23 mouse cellular contexts compared by ENCODE assay signal in genomic region chr4:132505034-132505738, GRCm38 (mm10). TPM values are rescaled to one million over a fixed set of nuclear protein-coding genes. Genes with fewer than 3 reads are reported as not detected.
DNase-seq lines count a peak whose midpoint lies in the region; ATAC-seq and TF ChIP-seq lines count a peak whose summit lies in the region.
"Had no signal": no experiment of that assay in that cellular context is flagged by ENCODE, and none has a peak within 500 bp of the region (broad histone marks: within the 10 kb centered on the region; RNA-seq: fewer than 3 reads in every experiment).

No protein-coding gene starts in this region.

- no peak for TF ChIP-seq CTCF in kidney, adult 2 months (conservative IDR thresholded peaks at IDR 0.05; ENCODE audit: insufficient read depth, insufficient read length, low read depth, low read length)
- TF ChIP-seq CTCF in E14TG2a.4 (conservative IDR thresholded peaks at IDR 0.05; ENCODE audit: low read length) = no peak

- no peaks in the 10 kb centered on the region for H3K9me3 ChIP-seq in E14TG2a.4 (ENCODE audit: low read length)
- no peaks in the 10 kb centered on the region for H3K9me3 ChIP-seq in liver, embryonic 16.5 days (replicated peaks; ENCODE audit: control insufficient read depth, low read length)
- H3K9me3 ChIP-seq: embryonic facial prominence, embryonic 13.5 days; forebrain, embryonic 12.5 days; heart, embryonic 10.5 days; hindbrain, embryonic 15.5 days; limb, embryonic 15.5 days; midbrain, embryonic 13.5 days had no signal

- no peak overlapping the region for H3K4me3 ChIP-seq in kidney, adult 2 months (ENCODE audit: insufficient read depth, low read depth, low read length)
- H3K4me3 ChIP-seq in E14TG2a.4 (replicated peaks; ENCODE audit: low read length) = peak overlapping the region; percentile 99
- H3K4me3 ChIP-seq in liver, embryonic 16.5 days (ENCODE audit: low read depth, low read length) = no peak overlapping the region
- H3K4me3 ChIP-seq: embryonic facial prominence, embryonic 13.5 days; forebrain, embryonic 12.5 days; heart, embryonic 10.5 days; hindbrain, embryonic 15.5 days; limb, embryonic 15.5 days; midbrain, embryonic 13.5 days had no signal

- 0 out of 2 replicates have a peak, but pooled peaks have one; percentile 7 for ATAC-seq in erythroid progenitor cell, adult 5-6 weeks (replicated peaks; ENCODE audit: low FRiP score, poor library complexity, severe bottlenecking)
- peak; percentile 30 for ATAC-seq in liver, embryonic 16.5 days (ENCODE audit: low read depth)
- ATAC-seq: midbrain, embryonic 13.5 days had no signal

- WGBS in kidney, adult 2 months = 63% methylated on average over 6 of the region's 6 CpGs
- WGBS in liver, embryonic 16.5 days (ENCODE audit: insufficient replicate concordance) = 40% methylated on average over 6 of the region's 6 CpGs

- no peak overlapping the region for H3K27ac ChIP-seq in kidney, adult 2 months (ENCODE audit: insufficient read depth, low read depth, low read length)
- H3K27ac ChIP-seq in liver, embryonic 16.5 days (ENCODE audit: low read length) = peak overlapping the region; percentile 56; the same call in 1 of the 2 replicates
- H3K27ac ChIP-seq: embryonic facial prominence, embryonic 13.5 days; forebrain, embryonic 12.5 days; heart, embryonic 10.5 days; hindbrain, embryonic 15.5 days; limb, embryonic 15.5 days; midbrain, embryonic 13.5 days had no signal

- TF ChIP-seq POLR2A in kidney, adult 2 months (IDR thresholded peaks at IDR 0.05; ENCODE audit: low read depth, low read length) = no peak

- no peaks in the 10 kb centered on the region for H3K27me3 ChIP-seq in kidney, adult 2 months (replicated peaks; ENCODE audit: control insufficient read depth, insufficient read depth, low read length)
- H3K27me3 ChIP-seq in E14TG2a.4 (ENCODE audit: insufficient read depth, low read length) = no peaks in the 10 kb centered on the region
- no peaks in the 10 kb centered on the region for H3K27me3 ChIP-seq in liver, embryonic 16.5 days (ENCODE audit: control insufficient read depth, insufficient read depth, low read depth, low read length)
- H3K27me3 ChIP-seq: embryonic facial prominence, embryonic 13.5 days; hindbrain, embryonic 15.5 days; limb, embryonic 15.5 days; midbrain, embryonic 13.5 days had no signal

- peak overlapping the region; percentile 25 for H3K4me2 ChIP-seq in liver, embryonic 16.5 days (ENCODE audit: low read depth, low read length)
- H3K4me2 ChIP-seq: embryonic facial prominence, embryonic 13.5 days; forebrain, embryonic 12.5 days; hindbrain, embryonic 15.5 days; limb, embryonic 15.5 days; midbrain, embryonic 13.5 days had no signal

- no peak overlapping the region; the same call in 1 of the 2 replicates for H3K9ac ChIP-seq in liver, embryonic 16.5 days (ENCODE audit: low read depth, low read length)
- H3K9ac ChIP-seq: embryonic facial prominence, embryonic 13.5 days; forebrain, embryonic 12.5 days; hindbrain, embryonic 15.5 days; limb, embryonic 15.5 days; midbrain, embryonic 13.5 days had no signal

- peaks cover 20% of the 10 kb centered on the region; the same call in 1 of the 2 replicates for H3K4me1 ChIP-seq in kidney, adult 2 months (ENCODE audit: control insufficient read depth, insufficient read depth, low read length)
- H3K4me1 ChIP-seq in E14TG2a.4 (replicated peaks; ENCODE audit: low read depth, low read length) = peaks cover 79% of the 10 kb centered on the region
- peaks cover 55% of the 10 kb centered on the region for H3K4me1 ChIP-seq in liver, embryonic 16.5 days (ENCODE audit: control insufficient read depth, low read depth, low read length)

- no peaks in the 10 kb centered on the region for H3K36me3 ChIP-seq in kidney, adult 2 months (ENCODE audit: control insufficient read depth, insufficient read depth, low read length)
- peaks cover 60% of the 10 kb centered on the region for H3K36me3 ChIP-seq in E14TG2a.4 (ENCODE audit: insufficient read depth, low read length)
- no peaks in the 10 kb centered on the region for H3K36me3 ChIP-seq in liver, embryonic 16.5 days (ENCODE audit: control insufficient read depth, insufficient read depth)
- H3K36me3 ChIP-seq: embryonic facial prominence, embryonic 13.5 days; forebrain, embryonic 12.5 days; hindbrain, embryonic 15.5 days; limb, embryonic 15.5 days; midbrain, embryonic 13.5 days had no signal

- DNase-seq in kidney, adult 2 months = peak; percentile 55
- no peak for DNase-seq in kidney, postnatal 10 days
- no peak for DNase-seq in gastrocnemius, postnatal 25 days
- no peak for DNase-seq in thymus, adult 18-20 months
- no peak for DNase-seq in lung, postnatal 25 days (ENCODE audit: low spot score)
- DNase-seq: adrenal gland, postnatal 10 days; cerebellum, adult 18-20 months; gastrocnemius, postnatal 36 days; heart, postnatal 10 days; kidney, adult 18-20 months; layer of hippocampus, postnatal 36 days; lung, postnatal 10 days; retina, postnatal 1 day; right cerebral cortex, postnatal 4 days had no signal

RNA-seq across cellular contexts. Expression of gene Sesn2, which starts 5.1 kb away (rescaled TPM):
- 26.7 and 29.4 TPM in 2 replicates for polyA plus RNA-seq in kidney, adult 2 months (2012; rRNA removed)
- 11.2 and 11.7 TPM in 2 replicates for total RNA-seq in erythroid progenitor cell, adult 5-6 weeks (2015; ENCODE audit: low replicate concordance)
- 7.8 and 10.9 TPM in 2 replicates for total RNA-seq in erythroid progenitor cell, adult 5-6 weeks (2017; ENCODE audit: low replicate concordance)
- 7.9 and 8.1 TPM in 2 replicates for polyA plus RNA-seq in liver, embryonic 16.5 days (2015; fragmentation: Nextera tagmentation; extraction: Ambion mirVana)
- 1 to 10 TPM; 1.9 to 2.3 TPM for total RNA-seq in gastrocnemius, postnatal 25 days (2021)

RNA-seq across cellular contexts. Expression of gene Atpif1, which starts 28.3 kb away (rescaled TPM):
- polyA plus RNA-seq in kidney, adult 2 months (2012; rRNA removed) = 346 and 485 TPM in 2 replicates
- 1,556 and 1,764 TPM in 2 replicates for total RNA-seq in erythroid progenitor cell, adult 5-6 weeks (2015; ENCODE audit: low replicate concordance)
- 3,478 and 4,268 TPM in 2 replicates for total RNA-seq in erythroid progenitor cell, adult 5-6 weeks (2017; ENCODE audit: low replicate concordance)
- polyA plus RNA-seq in liver, embryonic 16.5 days (2015; fragmentation: Nextera tagmentation; extraction: Ambion mirVana) = 1,068 and 1,164 TPM in 2 replicates
- 10 to 100 TPM; 46.3 to 58.5 TPM for total RNA-seq in gastrocnemius, postnatal 25 days (2021)

RNA-seq across cellular contexts. Expression of gene Dnajc8, which starts 30.2 kb away (rescaled TPM):
- 22.2 and 32.2 TPM in 2 replicates for polyA plus RNA-seq in kidney, adult 2 months (2012; rRNA removed)
- 107 and 129 TPM in 2 replicates for total RNA-seq in erythroid progenitor cell, adult 5-6 weeks (2015; ENCODE audit: low replicate concordance)
- 248 and 264 TPM in 2 replicates for total RNA-seq in erythroid progenitor cell, adult 5-6 weeks (2017; ENCODE audit: low replicate concordance)
- 77.7 and 83.4 TPM in 2 replicates for polyA plus RNA-seq in liver, embryonic 16.5 days (2015; fragmentation: Nextera tagmentation; extraction: Ambion mirVana)
- total RNA-seq in gastrocnemius, postnatal 25 days (2021) = 10 to 100 TPM; 43.5 to 44.5 TPM

RNA-seq across cellular contexts. Expression of gene Med18, which starts 41.5 kb away (rescaled TPM):
- 2.4 and 2.9 TPM in 2 replicates for polyA plus RNA-seq in kidney, adult 2 months (2012; rRNA removed)
- total RNA-seq in erythroid progenitor cell, adult 5-6 weeks (2015; ENCODE audit: low replicate concordance) = 10.5 and 12.2 TPM in 2 replicates
- total RNA-seq in erythroid progenitor cell, adult 5-6 weeks (2017; ENCODE audit: low replicate concordance) = 5.7 and 16.2 TPM in 2 replicates
- polyA plus RNA-seq in liver, embryonic 16.5 days (2015; fragmentation: Nextera tagmentation; extraction: Ambion mirVana) = 8.2 and 11.4 TPM in 2 replicates
- total RNA-seq in gastrocnemius, postnatal 25 days (2021) = 1 to 10 TPM; 2.6 to 4.3 TPM

RNA-seq across cellular contexts. Expression of gene Ptafr, which starts 58.7 kb away (rescaled TPM):
- polyA plus RNA-seq in kidney, adult 2 months (2012; rRNA removed) = 1.4 and 2.2 TPM in 2 replicates
- 2.9 and 3.8 TPM in 2 replicates for total RNA-seq in erythroid progenitor cell, adult 5-6 weeks (2015; ENCODE audit: low replicate concordance)
- 4.4 and 5.4 TPM in 2 replicates for total RNA-seq in erythroid progenitor cell, adult 5-6 weeks (2017; ENCODE audit: low replicate concordance)
- 0.91 and 1.2 TPM in 2 replicates for polyA plus RNA-seq in liver, embryonic 16.5 days (2015; fragmentation: Nextera tagmentation; extraction: Ambion mirVana)
- 1 to 10 TPM; 1.0 to 1.1 TPM for total RNA-seq in gastrocnemius, postnatal 25 days (2021)

Comparison
In these comparisons a context has a peak if more than half of its experiments do, and no peak if none do; other contexts are left out.
1. RNA of gene Atpif1, which starts 28.3 kb away (total RNA-seq): 1,556 to 4,268 TPM in erythroid progenitor cell, adult 5-6 weeks; 46.3 to 58.5 TPM in gastrocnemius, postnatal 25 days; every median in the first group is over 10 times any median in the second.